Mouse (Mus musculus): Measurements from ENCODE around the gene Pop7. TPM values are rescaled to one million over a fixed set of nuclear protein-coding genes. Genes with fewer than 3 reads are reported as not detected.
A peak's percentile ranks its signal among the peaks of the same experiment; 100 is the strongest.

The Pop7 gene
- polyA plus RNA-seq (2015; fragmentation: Nextera tagmentation; extraction: Ambion mirVana) = 28.1 and 28.3 TPM in 2 replicates

GRCm38 (mm10) chr5:137501709-137502666 is at the start of gene Pop7:
TSS of gene Pop7 (minus strand) at chr5:137502518.
- 2% methylated on average over 64 of the region's 64 CpGs for WGBS (ENCODE audit: insufficient replicate concordance)
- Histone ChIP-seq H3K36me3 (ENCODE audit: control insufficient read depth, insufficient read depth) (no peaks in the 10 kb centered on the region), H3K27me3 (ENCODE audit: control insufficient read depth, insufficient read depth, low read depth, low read length) (no peaks in the 10 kb centered on the region), H3K4me2 (ENCODE audit: low read depth, low read length) (peak within 1 kb of the TSS; percentile 82), H3K9me3 (replicated peaks; ENCODE audit: control insufficient read depth, low read length) (no peaks in the 10 kb centered on the region), H3K27ac (ENCODE audit: low read length) (peak within 1 kb of the TSS; percentile 94), H3K9ac (ENCODE audit: low read depth, low read length) (peak within 1 kb of the TSS; percentile 84), H3K4me1 (ENCODE audit: control insufficient read depth, low read depth, low read length) (peaks cover 18% of the 10 kb centered on the region), H3K4me3 (ENCODE audit: low read depth, low read length) (peak within 1 kb of the TSS; percentile 89)
- peak; percentile 90 for ATAC-seq (ENCODE audit: low read depth)

DNA sequence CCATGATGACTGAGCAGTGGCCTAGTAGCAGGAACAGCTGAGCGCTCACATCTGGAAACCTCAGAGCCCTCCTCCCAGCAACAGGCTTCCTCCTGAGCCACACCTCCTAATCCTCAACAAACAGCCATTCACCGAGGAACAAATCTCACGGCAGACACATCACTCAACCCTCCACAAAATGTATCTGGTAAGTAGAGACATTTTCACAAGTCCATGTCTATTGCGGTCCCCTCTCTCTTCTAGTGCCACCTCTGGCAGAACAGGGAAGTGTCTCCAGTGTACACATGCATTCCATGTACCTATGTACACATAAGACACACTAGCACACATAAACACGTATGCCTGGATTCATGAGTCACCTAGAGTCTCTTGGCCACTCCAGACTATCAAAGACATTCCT is 48.8 kb upstream of the Pop7 start:
- H3K9me3 ChIP-seq (replicated peaks; ENCODE audit: control insufficient read depth, low read length) = no peaks in the 10 kb centered on the region
- H3K4me3 ChIP-seq (ENCODE audit: low read depth, low read length) = no peak overlapping the region
- peaks cover 2% of the 10 kb centered on the region; the same call in 1 of the 2 replicates for H3K4me1 ChIP-seq (ENCODE audit: control insufficient read depth, low read depth, low read length)
- no peak overlapping the region for H3K9ac ChIP-seq (ENCODE audit: low read depth, low read length)
- ATAC-seq (ENCODE audit: low read depth) = no peak
- H3K4me2 ChIP-seq (ENCODE audit: low read depth, low read length) = no peak overlapping the region
- 63% methylated on average over 5 of the region's 5 CpGs for WGBS (ENCODE audit: insufficient replicate concordance)
- no peak overlapping the region for H3K27ac ChIP-seq (ENCODE audit: low read length)
- no peaks in the 10 kb centered on the region for H3K36me3 ChIP-seq (ENCODE audit: control insufficient read depth, insufficient read depth)
- peaks cover 11% of the 10 kb centered on the region for H3K27me3 ChIP-seq (ENCODE audit: control insufficient read depth, insufficient read depth, low read depth, low read length)

DNA sequence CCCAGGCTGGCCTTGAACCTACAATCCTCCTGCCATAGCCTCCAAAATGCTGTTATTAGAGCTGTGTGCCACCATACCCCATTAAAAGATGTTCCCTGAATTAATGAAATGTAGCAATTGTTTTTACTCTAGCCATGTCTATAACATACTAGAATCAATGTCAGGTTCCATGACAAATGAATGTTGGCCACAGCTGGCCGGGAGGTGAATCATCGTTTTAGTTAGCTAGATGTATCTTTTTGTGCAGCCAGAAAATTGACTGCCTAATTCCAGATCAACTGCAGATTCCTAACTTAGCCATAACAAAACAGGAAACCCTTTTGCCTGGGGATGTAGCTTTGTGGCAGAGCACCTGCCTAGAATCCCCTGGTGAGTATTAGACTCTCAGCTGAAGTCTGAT is 47.5 kb upstream of the Pop7 start:
- Histone ChIP-seq H3K9me3 (replicated peaks; ENCODE audit: control insufficient read depth, low read length) (no peaks in the 10 kb centered on the region), H3K4me3 (ENCODE audit: low read depth, low read length) (no peak overlapping the region), H3K4me1 (ENCODE audit: control insufficient read depth, low read depth, low read length) (peaks cover 2% of the 10 kb centered on the region; the same call in 1 of the 2 replicates), H3K4me2 (ENCODE audit: low read depth, low read length) (no peak overlapping the region), H3K36me3 (ENCODE audit: control insufficient read depth, insufficient read depth) (no peaks in the 10 kb centered on the region), H3K27ac (ENCODE audit: low read length) (no peak overlapping the region), H3K27me3 (ENCODE audit: control insufficient read depth, insufficient read depth, low read depth, low read length) (peaks cover 11% of the 10 kb centered on the region), H3K9ac (ENCODE audit: low read depth, low read length) (no peak overlapping the region)
- ATAC-seq (ENCODE audit: low read depth) = no peak
- WGBS (ENCODE audit: insufficient replicate concordance) = 66% methylated on average over 2 of the region's 2 CpGs

- 58% methylated on average over 4 of the region's 4 CpGs for WGBS (ENCODE audit: insufficient replicate concordance)
- Histone ChIP-seq H3K9ac (ENCODE audit: low read depth, low read length) (no peak overlapping the region), H3K4me3 (ENCODE audit: low read depth, low read length) (no peak overlapping the region), H3K4me1 (ENCODE audit: control insufficient read depth, low read depth, low read length) (no peaks in the 10 kb centered on the region), H3K27me3 (ENCODE audit: control insufficient read depth, insufficient read depth, low read depth, low read length) (no peaks in the 10 kb centered on the region), H3K4me2 (ENCODE audit: low read depth, low read length) (no peak overlapping the region), H3K36me3 (ENCODE audit: control insufficient read depth, insufficient read depth) (no peaks in the 10 kb centered on the region), H3K27ac (ENCODE audit: low read length) (no peak overlapping the region), H3K9me3 (replicated peaks; ENCODE audit: control insufficient read depth, low read length) (no peaks in the 10 kb centered on the region)
- ATAC-seq (ENCODE audit: low read depth) = no peak
Measured at GRCm38 (mm10) chr5:137545596-137545995, 43.3 kb upstream of the Pop7 start.

DNA sequence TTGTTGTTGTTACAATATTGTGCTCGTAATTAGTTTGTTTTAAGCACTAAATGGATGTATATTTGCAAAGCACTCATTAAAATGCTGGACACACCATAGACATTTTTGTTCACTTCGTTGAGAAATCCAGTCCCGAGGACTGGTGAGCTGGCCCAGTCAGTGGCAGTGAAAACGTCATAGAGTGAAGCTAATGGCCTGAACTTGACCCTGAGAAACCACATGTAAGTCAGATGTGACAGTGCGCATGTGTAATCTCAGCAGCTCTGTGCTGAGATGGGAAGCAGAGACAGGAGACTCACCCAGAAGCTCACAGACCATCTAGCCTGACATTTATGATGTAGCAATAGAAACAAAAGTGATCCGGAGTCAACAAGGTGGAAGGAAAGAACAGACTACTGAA is 42.6 kb upstream of the Pop7 start:
- H3K36me3 ChIP-seq (ENCODE audit: control insufficient read depth, insufficient read depth) = no peaks in the 10 kb centered on the region
- no peaks in the 10 kb centered on the region for H3K9me3 ChIP-seq (replicated peaks; ENCODE audit: control insufficient read depth, low read length)
- no peak overlapping the region for H3K27ac ChIP-seq (ENCODE audit: low read length)
- no peaks in the 10 kb centered on the region for H3K4me1 ChIP-seq (ENCODE audit: control insufficient read depth, low read depth, low read length)
- no peak for ATAC-seq (ENCODE audit: low read depth)
- H3K4me2 ChIP-seq (ENCODE audit: low read depth, low read length) = no peak overlapping the region
- no peaks in the 10 kb centered on the region for H3K27me3 ChIP-seq (ENCODE audit: control insufficient read depth, insufficient read depth, low read depth, low read length)
- H3K9ac ChIP-seq (ENCODE audit: low read depth, low read length) = no peak overlapping the region
- WGBS (ENCODE audit: insufficient replicate concordance) = 52% methylated on average over 6 of the region's 6 CpGs
- H3K4me3 ChIP-seq (ENCODE audit: low read depth, low read length) = no peak overlapping the region

DNA sequence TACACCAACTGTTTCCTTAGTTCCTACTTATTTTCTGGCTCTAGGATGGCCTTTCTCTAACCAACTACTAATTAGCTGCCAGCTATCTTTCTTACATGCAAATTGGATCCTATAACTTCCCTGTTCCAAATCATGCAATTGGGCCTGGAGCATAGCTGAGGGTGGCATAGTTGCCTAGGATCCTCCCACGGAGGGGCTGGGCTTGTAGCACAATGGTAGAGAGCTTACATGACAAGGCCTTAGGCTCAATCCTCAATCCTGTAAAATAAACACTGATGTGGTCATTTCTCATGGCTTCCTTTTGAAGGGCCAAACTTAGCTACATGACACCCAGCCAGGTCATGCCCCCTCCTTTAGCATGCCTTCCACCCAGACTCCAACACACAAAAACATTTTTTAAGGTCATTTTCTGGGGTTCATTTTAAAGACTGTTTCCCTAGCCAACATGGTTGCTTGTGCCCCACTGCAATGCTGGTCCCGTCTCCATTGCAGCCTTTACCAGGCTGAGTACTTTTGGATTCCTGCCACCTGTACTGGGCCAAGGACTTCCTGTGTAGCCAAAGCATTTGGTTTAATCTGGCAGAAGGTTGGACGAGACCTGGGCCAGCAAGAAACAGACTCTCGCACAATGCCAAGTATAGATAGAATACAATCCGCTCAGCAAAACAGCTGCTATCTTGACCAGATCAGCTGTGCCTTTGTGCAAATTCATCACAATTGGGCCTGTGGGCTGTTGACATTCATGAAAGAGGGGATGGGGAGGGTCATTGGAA is 39.6 kb upstream of the Pop7 start:
- ATAC-seq (ENCODE audit: low read depth) = no peak

GRCm38 (mm10) chr5:137540991-137541390 is 38.7 kb upstream of the Pop7 start:
- no peak overlapping the region for H3K4me3 ChIP-seq (ENCODE audit: low read depth, low read length)
- no peaks in the 10 kb centered on the region for H3K36me3 ChIP-seq (ENCODE audit: control insufficient read depth, insufficient read depth)
- H3K4me1 ChIP-seq (ENCODE audit: control insufficient read depth, low read depth, low read length) = no peaks in the 10 kb centered on the region
- H3K27ac ChIP-seq (ENCODE audit: low read length) = no peak overlapping the region
- H3K9ac ChIP-seq (ENCODE audit: low read depth, low read length) = no peak overlapping the region
- no peak for ATAC-seq (ENCODE audit: low read depth)
- no peaks in the 10 kb centered on the region for H3K27me3 ChIP-seq (ENCODE audit: control insufficient read depth, insufficient read depth, low read depth, low read length)
- no peaks in the 10 kb centered on the region for H3K9me3 ChIP-seq (replicated peaks; ENCODE audit: control insufficient read depth, low read length)
- H3K4me2 ChIP-seq (ENCODE audit: low read depth, low read length) = no peak overlapping the region
- 62% methylated on average over 6 of the region's 6 CpGs for WGBS (ENCODE audit: insufficient replicate concordance)

More for the DNA sequence above, 39.6 kb upstream of the Pop7 start:
- H3K27ac ChIP-seq (ENCODE audit: low read length) = no peak overlapping the region
- H3K4me3 ChIP-seq (ENCODE audit: low read depth, low read length) = no peak overlapping the region
- 57% methylated on average over 5 of the region's 5 CpGs for WGBS (ENCODE audit: insufficient replicate concordance)
- H3K36me3 ChIP-seq (ENCODE audit: control insufficient read depth, insufficient read depth) = no peaks in the 10 kb centered on the region
- no peaks in the 10 kb centered on the region for H3K27me3 ChIP-seq (ENCODE audit: control insufficient read depth, insufficient read depth, low read depth, low read length)
- no peaks in the 10 kb centered on the region for H3K9me3 ChIP-seq (replicated peaks; ENCODE audit: control insufficient read depth, low read length)
- H3K4me1 ChIP-seq (ENCODE audit: control insufficient read depth, low read depth, low read length) = no peaks in the 10 kb centered on the region
- H3K4me2 ChIP-seq (ENCODE audit: low read depth, low read length) = no peak overlapping the region
- H3K9ac ChIP-seq (ENCODE audit: low read depth, low read length) = no peak overlapping the region

GRCm38 (mm10) chr5:137539291-137539801 is 37.0 kb upstream of the Pop7 start:
- H3K9ac ChIP-seq (ENCODE audit: low read depth, low read length) = no peak overlapping the region
- H3K9me3 ChIP-seq (replicated peaks; ENCODE audit: control insufficient read depth, low read length) = no peaks in the 10 kb centered on the region
- WGBS (ENCODE audit: insufficient replicate concordance) = 65% methylated on average over 7 of the region's 7 CpGs
- no peaks in the 10 kb centered on the region for H3K36me3 ChIP-seq (ENCODE audit: control insufficient read depth, insufficient read depth)
- no peak for ATAC-seq (ENCODE audit: low read depth)
- no peak overlapping the region for H3K27ac ChIP-seq (ENCODE audit: low read length)
- H3K27me3 ChIP-seq (ENCODE audit: control insufficient read depth, insufficient read depth, low read depth, low read length) = no peaks in the 10 kb centered on the region
- H3K4me3 ChIP-seq (ENCODE audit: low read depth, low read length) = no peak overlapping the region
- no peak overlapping the region for H3K4me2 ChIP-seq (ENCODE audit: low read depth, low read length)
- H3K4me1 ChIP-seq (ENCODE audit: control insufficient read depth, low read depth, low read length) = no peaks in the 10 kb centered on the region
